Mouse (Mus musculus): ENCODE measurements around the gene Olfr1239. TPM values are rescaled to one million over a fixed set of nuclear protein-coding genes. Genes with fewer than 3 reads are reported as not detected.

Olfr1239 gene
- not detected in 2 replicates for total RNA-seq (2014; fragmentation: Nextera tagmentation)
- not detected in 2 replicates for total RNA-seq (2017)

- ATAC-seq (replicated peaks; ENCODE audit: poor library complexity, severe bottlenecking), result no peak
These were observed at the start of gene Olfr1239 for GRCm38 (mm10) chr2:89420307-89420706. Gene Olfr1239 (minus strand): TSS chr2:89420407.

DNA sequence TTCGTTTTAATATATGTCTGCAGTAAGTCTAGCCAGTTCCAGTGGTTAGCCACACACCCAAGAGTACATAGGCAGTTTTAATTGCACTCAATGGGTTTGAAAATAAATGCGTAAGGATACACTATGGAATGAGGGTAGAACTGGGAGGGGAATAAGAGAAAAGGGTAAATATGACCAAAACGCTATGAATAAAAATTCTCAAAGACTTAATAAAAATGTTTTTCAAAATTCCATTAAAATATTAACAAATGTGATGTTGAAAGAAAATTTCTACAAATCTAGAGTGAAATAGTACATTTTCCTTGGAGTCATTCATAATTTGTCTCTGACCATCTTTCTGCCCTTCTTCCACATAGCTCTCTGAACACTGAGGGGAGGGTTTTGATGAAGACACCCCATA lies 22.7 kb upstream of the Olfr1239 start, which contains the start of gene Olfr1240:
TSS of gene Olfr1240 (minus strand) at position 101 of the 400 bp plus-strand sequence.
- ATAC-seq (replicated peaks; ENCODE audit: poor library complexity, severe bottlenecking), result no peak

DNA sequence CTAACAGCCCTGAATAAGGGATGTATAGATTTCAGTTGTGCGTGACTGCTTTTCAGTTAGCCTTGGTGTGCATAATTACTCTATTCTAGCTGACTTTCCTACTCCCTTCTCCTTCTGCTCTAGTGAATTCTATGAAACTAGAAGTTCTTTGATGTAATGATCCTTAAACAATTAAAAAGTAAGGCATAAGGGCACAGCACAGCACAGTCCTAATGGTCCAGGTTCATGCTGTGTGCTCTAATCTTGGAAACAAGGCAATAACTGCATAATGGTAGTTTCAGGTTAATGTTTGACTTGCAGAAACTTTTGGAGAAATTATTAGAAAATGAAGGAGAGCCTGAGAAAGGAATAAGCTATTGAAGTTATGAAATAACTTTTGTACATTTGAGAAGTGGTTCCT lies 5.7 kb downstream of the Olfr1239 start:
- no peak for ATAC-seq (replicated peaks; ENCODE audit: poor library complexity, severe bottlenecking)

DNA sequence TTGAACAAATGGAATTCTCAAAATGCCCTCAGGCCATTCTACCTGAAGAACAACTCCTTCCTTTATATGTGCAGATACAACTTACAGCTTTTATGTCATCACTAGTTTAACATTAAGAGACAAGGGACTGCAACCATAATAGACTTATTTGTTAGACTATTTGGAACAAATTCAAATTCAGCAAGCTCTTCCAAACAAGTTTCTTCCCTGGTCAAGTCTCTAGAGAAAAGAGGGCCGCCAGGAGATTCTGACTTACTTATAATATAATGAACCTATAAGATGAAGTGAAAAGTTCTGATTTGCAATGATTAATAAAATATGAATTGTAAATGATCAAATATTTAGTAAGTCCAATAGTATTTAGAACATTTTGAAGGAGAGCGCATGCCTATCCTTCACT lies 10.6 kb downstream of the Olfr1239 start, which contains the start of gene Olfr1238:
TSS of gene Olfr1238 (minus strand) at position 101 of the 400 bp plus-strand sequence.
- no peak for ATAC-seq (replicated peaks; ENCODE audit: poor library complexity, severe bottlenecking)

DNA sequence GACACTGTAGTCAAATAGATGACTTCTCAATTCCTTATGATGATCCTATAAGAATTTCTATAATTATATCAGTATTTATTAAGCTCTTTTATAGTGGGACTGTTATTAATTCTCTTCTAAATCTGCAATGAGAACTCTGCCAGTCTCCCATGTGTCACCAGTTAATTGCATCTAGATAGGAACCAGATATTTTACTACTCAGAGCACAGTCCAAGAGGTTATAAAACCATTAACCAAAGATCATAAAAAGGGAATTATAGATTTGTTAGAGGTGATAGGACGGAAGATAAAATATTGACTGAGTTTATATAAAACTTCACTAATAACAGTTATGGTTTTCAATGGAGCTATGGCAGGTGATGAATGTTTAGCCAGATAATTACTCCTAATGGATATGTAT lies 19.3 kb downstream of the Olfr1239 start:
- ATAC-seq (replicated peaks; ENCODE audit: poor library complexity, severe bottlenecking), result no peak

Other genes starting within 250 kb of the Olfr1239 start
- gene Olfr1225, start 245.7 kb downstream of the Olfr1239 start, total RNA-seq (2014; fragmentation: Nextera tagmentation), result not detected in 2 replicates
- gene Olfr1225, start 245.7 kb downstream of the Olfr1239 start, total RNA-seq (2017), result not detected in 2 replicates
- not detected in 2 replicates for gene Olfr1226, start 220.4 kb downstream of the Olfr1239 start, total RNA-seq (2014; fragmentation: Nextera tagmentation)
- not detected in 2 replicates for gene Olfr1226, start 220.4 kb downstream of the Olfr1239 start, total RNA-seq (2017)
- not detected in 2 replicates for gene Olfr1228, start 166.3 kb downstream of the Olfr1239 start, total RNA-seq (2014; fragmentation: Nextera tagmentation)
- gene Olfr1228, start 166.3 kb downstream of the Olfr1239 start, total RNA-seq (2017), result not detected in 2 replicates
- not detected in 2 replicates for gene Olfr1229, start 132.4 kb downstream of the Olfr1239 start, total RNA-seq (2014; fragmentation: Nextera tagmentation)
- not detected in 2 replicates for gene Olfr1229, start 132.4 kb downstream of the Olfr1239 start, total RNA-seq (2017)
- gene Olfr1230, start 123.1 kb downstream of the Olfr1239 start, total RNA-seq (2014; fragmentation: Nextera tagmentation), result not detected in 2 replicates
- gene Olfr1230, start 123.1 kb downstream of the Olfr1239 start, total RNA-seq (2017), result not detected in 2 replicates
- gene Olfr1231, start 113.3 kb downstream of the Olfr1239 start, total RNA-seq (2014; fragmentation: Nextera tagmentation), result not detected in 2 replicates
- not detected in 2 replicates for gene Olfr1231, start 113.3 kb downstream of the Olfr1239 start, total RNA-seq (2017)
- not detected in 2 replicates for gene Olfr1232, start 90.7 kb downstream of the Olfr1239 start, total RNA-seq (2014; fragmentation: Nextera tagmentation)
- not detected in 2 replicates for gene Olfr1232, start 90.7 kb downstream of the Olfr1239 start, total RNA-seq (2017)
- gene Olfr1233, start 78.0 kb downstream of the Olfr1239 start, total RNA-seq (2014; fragmentation: Nextera tagmentation), result not detected in 2 replicates
- not detected in 2 replicates for gene Olfr1233, start 78.0 kb downstream of the Olfr1239 start, total RNA-seq (2017)
- not detected in 2 replicates for gene Olfr1234, start 55.5 kb downstream of the Olfr1239 start, total RNA-seq (2014; fragmentation: Nextera tagmentation)
- gene Olfr1234, start 55.5 kb downstream of the Olfr1239 start, total RNA-seq (2017), result not detected in 2 replicates
- gene Olfr1238, start 10.7 kb downstream of the Olfr1239 start, total RNA-seq (2014; fragmentation: Nextera tagmentation), result not detected in 2 replicates
- not detected in 2 replicates for gene Olfr1238, start 10.7 kb downstream of the Olfr1239 start, total RNA-seq (2017)
- gene Olfr1240, start 22.6 kb upstream of the Olfr1239 start, total RNA-seq (2014; fragmentation: Nextera tagmentation), result not detected in 2 replicates
- not detected in 2 replicates for gene Olfr1240, start 22.6 kb upstream of the Olfr1239 start, total RNA-seq (2017)
- gene Olfr1241, start 66.7 kb upstream of the Olfr1239 start, total RNA-seq (2014; fragmentation: Nextera tagmentation), result not detected in 2 replicates
- gene Olfr1241, start 66.7 kb upstream of the Olfr1239 start, total RNA-seq (2017), result not detected in 2 replicates
- gene Olfr1242, start 77.9 kb upstream of the Olfr1239 start, total RNA-seq (2014; fragmentation: Nextera tagmentation), result not detected in 2 replicates
- gene Olfr1242, start 77.9 kb upstream of the Olfr1239 start, total RNA-seq (2017), result not detected in 2 replicates
- not detected in 2 replicates for gene Olfr1243, start 111.1 kb upstream of the Olfr1239 start, total RNA-seq (2014; fragmentation: Nextera tagmentation)
- gene Olfr1243, start 111.1 kb upstream of the Olfr1239 start, total RNA-seq (2017), result not detected in 2 replicates
- not detected in 2 replicates for gene Olfr1245, start 158.0 kb upstream of the Olfr1239 start, total RNA-seq (2014; fragmentation: Nextera tagmentation)
- not detected in 2 replicates for gene Olfr1245, start 158.0 kb upstream of the Olfr1239 start, total RNA-seq (2017)
- gene Olfr1246, start 172.8 kb upstream of the Olfr1239 start, total RNA-seq (2014; fragmentation: Nextera tagmentation), result not detected in 2 replicates
- not detected in 2 replicates for gene Olfr1246, start 172.8 kb upstream of the Olfr1239 start, total RNA-seq (2017)
- gene Olfr1247, start 193.7 kb upstream of the Olfr1239 start, total RNA-seq (2014; fragmentation: Nextera tagmentation), result not detected in 2 replicates
- not detected in 2 replicates for gene Olfr1247, start 193.7 kb upstream of the Olfr1239 start, total RNA-seq (2017)
- gene Olfr1248, start 197.8 kb upstream of the Olfr1239 start, total RNA-seq (2014; fragmentation: Nextera tagmentation), result not detected in 2 replicates
- gene Olfr1248, start 197.8 kb upstream of the Olfr1239 start, total RNA-seq (2017), result not detected in 2 replicates
- gene Olfr1249, start 214.6 kb upstream of the Olfr1239 start, total RNA-seq (2014; fragmentation: Nextera tagmentation), result not detected in 2 replicates
- not detected in 2 replicates for gene Olfr1249, start 214.6 kb upstream of the Olfr1239 start, total RNA-seq (2017)
- gene Olfr1250, start 241.1 kb upstream of the Olfr1239 start, total RNA-seq (2014; fragmentation: Nextera tagmentation), result not detected in 2 replicates
- gene Olfr1250, start 241.1 kb upstream of the Olfr1239 start, total RNA-seq (2017), result not detected in 2 replicates

Data from granulocyte monocyte progenitor cell, adult 5-6 weeks (primary cell).